Mouse (Mus musculus): Measurements from ENCODE around the gene Xpo4.

- TF ChIP-seq GATA1 (IDR thresholded peaks at IDR 0.05; ENCODE audit: borderline replicate concordance, low read length) (no peak), FLI1 (IDR thresholded peaks at IDR 0.05; ENCODE audit: low read length) (no peak)
Observed at GRCm38 (mm10) chr14:57591830-57592229, 73.4 kb downstream of the Xpo4 start.

Data from megakaryocyte, embryonic 14.5 days (primary cell).